In the genomic region with DNA sequence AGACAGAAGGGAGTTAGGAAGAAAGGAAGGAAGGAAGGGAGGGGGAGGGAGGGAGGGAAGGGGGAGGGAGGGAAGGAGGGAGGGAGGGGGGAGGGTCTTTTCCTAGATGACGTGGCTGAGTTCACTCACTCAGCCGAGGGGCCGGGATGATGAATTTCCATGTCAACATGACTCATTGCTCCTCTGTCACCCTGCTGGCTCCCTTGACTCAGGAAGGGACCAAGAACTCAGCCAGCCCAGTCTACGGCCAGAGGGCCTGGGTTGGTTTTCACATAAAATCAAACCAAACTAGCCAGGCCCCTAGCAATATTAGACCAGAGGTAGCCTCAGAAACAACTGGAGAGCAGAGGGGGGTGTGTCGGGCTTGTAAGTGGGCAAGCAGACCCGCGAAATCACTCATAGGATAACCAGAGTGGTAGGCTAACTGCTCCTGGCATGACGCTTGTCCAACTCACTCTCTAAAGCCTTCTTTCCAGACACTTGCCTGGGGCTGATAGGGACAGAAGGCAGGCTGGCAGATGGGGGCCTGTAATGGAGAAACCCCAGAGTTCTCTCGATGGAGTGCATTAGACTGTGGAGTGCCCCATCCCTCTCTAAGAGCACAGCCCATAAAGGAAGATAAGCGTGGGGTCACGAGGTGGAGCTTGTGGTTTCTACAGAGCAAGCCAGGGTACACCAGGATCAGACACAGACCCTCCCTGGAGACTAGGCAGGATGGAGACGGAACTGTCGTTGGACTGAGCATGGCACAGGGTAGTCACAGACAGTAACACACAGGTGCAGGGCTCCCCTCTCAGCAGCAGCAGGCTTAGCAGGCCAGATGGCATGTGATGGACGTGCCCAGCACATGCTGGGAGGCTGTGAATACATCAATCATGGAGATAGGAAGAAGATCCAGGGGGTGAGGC, we compare ENCODE assay signal across 9 mouse cellular contexts. TPM values are rescaled to one million over a fixed set of nuclear protein-coding genes. Genes with fewer than 3 reads are reported as not detected.
DNase-seq lines count a peak whose midpoint lies in the region; ATAC-seq lines count a peak whose summit lies in the region.
"Had no signal": no experiment of that assay in that cellular context is flagged by ENCODE, and none has a peak within 500 bp of the region (broad histone marks: within the 10 kb centered on the region; RNA-seq: fewer than 3 reads in every experiment).

No protein-coding gene starts in this region.

- WGBS in heart, embryonic 13.5 days: 26% methylated on average over 14 of the region's 14 CpGs
- 65% methylated on average over 14 of the region's 14 CpGs for WGBS in forebrain, embryonic 12.5 days
- WGBS in midbrain, embryonic 12.5 days: 64% methylated on average over 14 of the region's 14 CpGs

- intact Hi-C loops in heart, postnatal 14 days (cut with DNase I): no loop called here

- H3K36me3 ChIP-seq in heart, embryonic 13.5 days: peaks cover 3% of the 10 kb centered on the region; the same call in 1 of the 2 replicates
- H3K36me3 ChIP-seq in forebrain, embryonic 12.5 days (replicated peaks): peaks cover 15% of the 10 kb centered on the region
- peaks cover 6% of the 10 kb centered on the region for H3K36me3 ChIP-seq in midbrain, embryonic 12.5 days

- H3K4me3 ChIP-seq in heart, embryonic 13.5 days: no peak overlapping the region
- H3K4me3 ChIP-seq in forebrain, embryonic 12.5 days (replicated peaks): no peak overlapping the region
- H3K4me3 ChIP-seq in midbrain, embryonic 12.5 days: no peak overlapping the region

- no peaks in the 10 kb centered on the region for H3K9me3 ChIP-seq in heart, embryonic 13.5 days
- no peaks in the 10 kb centered on the region for H3K9me3 ChIP-seq in forebrain, embryonic 12.5 days
- no peaks in the 10 kb centered on the region for H3K9me3 ChIP-seq in midbrain, embryonic 12.5 days

- H3K4me1 ChIP-seq in heart, embryonic 13.5 days: peaks cover 30% of the 10 kb centered on the region
- H3K4me1 ChIP-seq in forebrain, embryonic 12.5 days: peaks cover 42% of the 10 kb centered on the region
- peaks cover 36% of the 10 kb centered on the region for H3K4me1 ChIP-seq in midbrain, embryonic 12.5 days

- peaks cover 13% of the 10 kb centered on the region for H3K27me3 ChIP-seq in heart, embryonic 13.5 days (replicated peaks)
- 0 out of 2 replicates have a peak, but pooled peaks cover 9% of the 10 kb centered on the region for H3K27me3 ChIP-seq in forebrain, embryonic 12.5 days
- peaks cover 13% of the 10 kb centered on the region for H3K27me3 ChIP-seq in midbrain, embryonic 12.5 days

- H3K9ac ChIP-seq in heart, embryonic 13.5 days: no peak overlapping the region
- H3K9ac ChIP-seq in forebrain, embryonic 12.5 days: no peak overlapping the region
- H3K9ac ChIP-seq in midbrain, embryonic 12.5 days (replicated peaks): no peak overlapping the region

- ATAC-seq in heart, embryonic 13.5 days (ENCODE audit: extremely low read depth, insufficient number of reproducible peaks, low FRiP score, low TSS enrichment): peak; percentile 38; the same call in 1 of the 2 replicates
- ATAC-seq in forebrain, embryonic 12.5 days (ENCODE audit: low FRiP score): peak; percentile 54
- no peak; the same call in 1 of the 2 replicates for ATAC-seq in midbrain, embryonic 12.5 days (ENCODE audit: low FRiP score, low read depth)
- ATAC-seq: inflammation-experienced regulatory T-cells, adult 6 months had no signal

- no peak overlapping the region for H3K4me2 ChIP-seq in heart, embryonic 13.5 days
- no peak overlapping the region for H3K4me2 ChIP-seq in forebrain, embryonic 12.5 days
- no peak overlapping the region for H3K4me2 ChIP-seq in midbrain, embryonic 12.5 days (replicated peaks)

- H3K27ac ChIP-seq in heart, embryonic 13.5 days (replicated peaks): peak overlapping the region; percentile 67
- peak overlapping the region; percentile 75 for H3K27ac ChIP-seq in forebrain, embryonic 12.5 days
- H3K27ac ChIP-seq in midbrain, embryonic 12.5 days (replicated peaks): peak overlapping the region; percentile 42

- no peak for DNase-seq in heart, postnatal 14 days
- peak; percentile 60 for DNase-seq in Muller cell, postnatal 12 days (ENCODE audit: inconsistent ontology term)
- no peak for DNase-seq in layer of hippocampus, adult 11-12 months (ENCODE audit: low spot score)
- no peak for DNase-seq in embryo, embryonic 10 days (ENCODE audit: low spot score)
- DNase-seq in layer of hippocampus, adult 9-10 months (ENCODE audit: low spot score): no peak

RNA-seq across cellular contexts. Expression of a gene that starts 43.6 kb away (rescaled TPM):
- polyA plus RNA-seq in heart, embryonic 13.5 days (2015; fragmentation: Nextera tagmentation; extraction: Ambion mirVana): 63.5 and 70.0 TPM in 2 replicates
- total RNA-seq in heart, postnatal 14 days (2021): 10 to 100 TPM; 32.1 to 34.5 TPM
- polyA plus RNA-seq in forebrain, embryonic 12.5 days (2016; fragmentation: Nextera tagmentation; extraction: Ambion mirVana): 83.7 and 85.6 TPM in 2 replicates
- 81.2 and 85.0 TPM in 2 replicates for polyA plus RNA-seq in midbrain, embryonic 12.5 days (2016; fragmentation: Nextera tagmentation; extraction: Ambion mirVana)
